Mouse (Mus musculus): ENCODE data around the gene Vps50. TPM values are rescaled to one million over a fixed set of nuclear protein-coding genes. Genes with fewer than 3 reads are reported as not detected.
A peak's percentile ranks its signal among the peaks of the same experiment; 100 is the strongest.

Vps50 gene
- polyA plus RNA-seq, 1 experiment from 2014 or later, result 31.2 TPM

DNA sequence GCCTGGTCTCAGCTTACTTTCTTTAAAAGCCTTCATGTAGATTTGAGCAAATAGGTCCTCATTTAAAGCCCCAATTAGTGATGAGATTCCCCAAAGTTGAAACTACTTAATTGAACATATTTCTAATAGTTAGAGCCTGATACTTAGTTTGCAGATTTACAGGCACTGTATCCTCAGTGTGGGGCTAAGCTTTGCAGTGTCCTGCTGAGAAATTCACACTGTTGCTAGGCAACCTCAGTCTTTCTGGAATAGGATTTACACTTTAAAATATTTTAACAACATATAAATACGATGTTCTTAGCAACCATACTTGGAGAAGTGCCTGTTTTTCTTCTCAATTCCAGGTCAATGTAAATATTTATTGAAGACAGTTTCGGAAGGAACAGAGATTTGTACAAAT is 21.9 kb upstream of the Vps50 start:
- no peaks in the 10 kb centered on the region for H3K9me3 ChIP-seq (ENCODE audit: low read depth, low read length)
- H3K36me3 ChIP-seq (ENCODE audit: insufficient read depth), result no peaks in the 10 kb centered on the region
- TF ChIP-seq CTCF (IDR thresholded peaks at IDR 0.05; ENCODE audit: low read depth), result no peak
- H3K4me3 ChIP-seq (ENCODE audit: low read depth, low read length), result no peak overlapping the region
- no peak overlapping the region for H3K4me2 ChIP-seq
- DNase-seq, result no peak
- no peaks in the 10 kb centered on the region for H3K27me3 ChIP-seq (ENCODE audit: insufficient read depth, low read length)
- ATAC-seq (ENCODE audit: insufficient read depth), result no peak
- H3K27ac ChIP-seq (ENCODE audit: low read depth), result no peak overlapping the region
- 27% methylated on average over 2 of the region's 2 CpGs for WGBS
- no peak overlapping the region for H3K9ac ChIP-seq
- H3K4me1 ChIP-seq (ENCODE audit: insufficient read depth), result no peaks in the 10 kb centered on the region

DNA sequence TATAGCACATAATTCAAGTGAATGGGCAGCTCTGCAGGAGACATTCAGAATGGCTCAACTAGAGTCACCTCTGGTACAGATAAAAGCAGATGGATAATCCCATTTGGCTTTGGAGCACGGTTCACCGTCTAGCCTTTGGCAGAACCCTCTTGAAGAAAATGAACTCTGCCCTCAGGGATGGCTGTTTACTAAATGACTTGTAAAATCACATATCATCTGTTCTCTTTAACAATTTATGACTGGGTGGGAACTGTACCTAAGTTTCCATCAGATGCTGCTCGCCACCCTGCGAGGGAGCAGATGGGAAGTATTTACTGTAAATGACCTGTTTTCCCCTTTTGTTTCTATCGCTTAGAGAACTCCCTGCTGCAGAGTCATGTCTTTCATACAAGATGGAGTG is 18.3 kb upstream of the Vps50 start:
- TF ChIP-seq CTCF (IDR thresholded peaks at IDR 0.05; ENCODE audit: low read depth), result no peak
- H3K9me3 ChIP-seq (ENCODE audit: low read depth, low read length), result no peaks in the 10 kb centered on the region
- no peak overlapping the region for H3K4me2 ChIP-seq
- no peak overlapping the region for H3K4me3 ChIP-seq (ENCODE audit: low read depth, low read length)
- ATAC-seq (ENCODE audit: insufficient read depth) (no peak), DNase-seq (no peak)
- H3K9ac ChIP-seq, result no peak overlapping the region
- H3K27ac ChIP-seq (ENCODE audit: low read depth), result no peak overlapping the region
- no peaks in the 10 kb centered on the region for H3K36me3 ChIP-seq (ENCODE audit: insufficient read depth)
- 64% methylated on average over 5 of the region's 5 CpGs for WGBS
- no peaks in the 10 kb centered on the region for H3K27me3 ChIP-seq (ENCODE audit: insufficient read depth, low read length)
- no peaks in the 10 kb centered on the region for H3K4me1 ChIP-seq (ENCODE audit: insufficient read depth)

GRCm38 (mm10) chr6:3481705-3482104 is 16.5 kb upstream of the Vps50 start:
- DNase-seq (no peak), ATAC-seq (ENCODE audit: insufficient read depth) (no peak)
- WGBS, result 64% methylated on average over 3 of the region's 3 CpGs
- Histone ChIP-seq H3K4me3 (ENCODE audit: low read depth, low read length) (no peak overlapping the region), H3K4me2 (no peak overlapping the region), H3K27me3 (ENCODE audit: insufficient read depth, low read length) (no peaks in the 10 kb centered on the region), H3K36me3 (ENCODE audit: insufficient read depth) (no peaks in the 10 kb centered on the region), H3K27ac (ENCODE audit: low read depth) (no peak overlapping the region), H3K9me3 (ENCODE audit: low read depth, low read length) (no peaks in the 10 kb centered on the region), H3K9ac (no peak overlapping the region), H3K4me1 (ENCODE audit: insufficient read depth) (no peaks in the 10 kb centered on the region)
- TF ChIP-seq CTCF (IDR thresholded peaks at IDR 0.05; ENCODE audit: low read depth), result no peak

- Histone ChIP-seq H3K36me3 (ENCODE audit: insufficient read depth) (no peaks in the 10 kb centered on the region), H3K9ac (no peak overlapping the region), H3K9me3 (ENCODE audit: low read depth, low read length) (no peaks in the 10 kb centered on the region), H3K4me1 (ENCODE audit: insufficient read depth) (no peaks in the 10 kb centered on the region), H3K27ac (ENCODE audit: low read depth) (no peak overlapping the region), H3K27me3 (ENCODE audit: insufficient read depth, low read length) (no peaks in the 10 kb centered on the region), H3K4me3 (ENCODE audit: low read depth, low read length) (no peak overlapping the region), H3K4me2 (no peak overlapping the region)
- DNase-seq (no peak), ATAC-seq (ENCODE audit: insufficient read depth) (no peak)
- no peak for TF ChIP-seq CTCF (IDR thresholded peaks at IDR 0.05; ENCODE audit: low read depth)
- WGBS, result 73% methylated on average over 3 of the region's 3 CpGs
These were observed 13.0 kb upstream of the Vps50 start for GRCm38 (mm10) chr6:3485133-3485532.

GRCm38 (mm10) chr6:3487355-3487754 is 10.8 kb upstream of the Vps50 start:
- Histone ChIP-seq H3K27ac (ENCODE audit: low read depth) (no peak overlapping the region), H3K4me3 (ENCODE audit: low read depth, low read length) (no peak overlapping the region), H3K9ac (no peak overlapping the region), H3K4me1 (ENCODE audit: insufficient read depth) (no peaks in the 10 kb centered on the region), H3K4me2 (no peak overlapping the region), H3K9me3 (ENCODE audit: low read depth, low read length) (no peaks in the 10 kb centered on the region), H3K27me3 (ENCODE audit: insufficient read depth, low read length) (no peaks in the 10 kb centered on the region), H3K36me3 (ENCODE audit: insufficient read depth) (no peaks in the 10 kb centered on the region)
- DNase-seq (no peak), ATAC-seq (ENCODE audit: insufficient read depth) (no peak)
- 78% methylated on average over 1 of the region's 1 CpGs for WGBS
- TF ChIP-seq CTCF (IDR thresholded peaks at IDR 0.05; ENCODE audit: low read depth), result no peak

- H3K4me1 ChIP-seq (ENCODE audit: insufficient read depth), result no peaks in the 10 kb centered on the region
- 58% methylated on average over 5 of the region's 5 CpGs for WGBS
- TF ChIP-seq CTCF (IDR thresholded peaks at IDR 0.05; ENCODE audit: low read depth), result no peak
- no peak overlapping the region for H3K9ac ChIP-seq
- no peak overlapping the region for H3K27ac ChIP-seq (ENCODE audit: low read depth)
- no peak overlapping the region for H3K4me2 ChIP-seq
- no peak for ATAC-seq (ENCODE audit: insufficient read depth)
- no peaks in the 10 kb centered on the region for H3K9me3 ChIP-seq (ENCODE audit: low read depth, low read length)
- H3K4me3 ChIP-seq (ENCODE audit: low read depth, low read length), result no peak overlapping the region
- H3K27me3 ChIP-seq (ENCODE audit: insufficient read depth, low read length), result no peaks in the 10 kb centered on the region
- no peaks in the 10 kb centered on the region for H3K36me3 ChIP-seq (ENCODE audit: insufficient read depth)
- DNase-seq, result no peak
These were observed 3.9 kb upstream of the Vps50 start for GRCm38 (mm10) chr6:3494285-3494684.

GRCm38 (mm10) chr6:3496210-3496609 is 2.0 kb upstream of the Vps50 start:
- H3K4me1 ChIP-seq (ENCODE audit: insufficient read depth), result no peaks in the 10 kb centered on the region
- no peak overlapping the region for H3K4me3 ChIP-seq (ENCODE audit: low read depth, low read length)
- DNase-seq (peak; percentile 85), ATAC-seq (ENCODE audit: insufficient read depth) (no peak)
- peak; percentile 71 for TF ChIP-seq CTCF (IDR thresholded peaks at IDR 0.05; ENCODE audit: low read depth)
- H3K27me3 ChIP-seq (ENCODE audit: insufficient read depth, low read length), result no peaks in the 10 kb centered on the region
- WGBS, result 6% methylated on average over 2 of the region's 2 CpGs
- no peaks in the 10 kb centered on the region for H3K36me3 ChIP-seq (ENCODE audit: insufficient read depth)
- H3K27ac ChIP-seq (ENCODE audit: low read depth), result no peak overlapping the region
- no peaks in the 10 kb centered on the region for H3K9me3 ChIP-seq (ENCODE audit: low read depth, low read length)
- no peak overlapping the region for H3K9ac ChIP-seq
- no peak overlapping the region for H3K4me2 ChIP-seq

DNA sequence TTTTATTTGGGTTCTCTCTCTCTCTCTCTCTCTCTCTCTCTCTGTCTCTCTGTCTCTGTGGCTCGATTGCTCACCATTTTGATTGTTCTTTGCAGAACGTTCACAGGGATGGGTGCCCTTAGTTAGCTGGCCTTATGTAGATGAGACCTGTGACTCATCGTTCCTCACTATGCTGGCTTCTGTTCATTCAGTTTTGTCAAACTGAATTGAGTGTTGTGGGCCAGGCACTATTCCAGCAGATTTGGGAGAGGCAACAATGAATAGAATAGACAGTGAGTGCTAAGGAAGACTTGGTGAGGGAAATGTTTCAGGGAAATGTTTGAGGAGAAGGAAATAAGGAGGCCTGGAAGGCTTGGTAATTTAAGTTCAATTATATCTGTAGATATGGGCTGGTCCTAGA is 2.1 kb downstream of the Vps50 start:
- no peak for DNase-seq
- no peaks in the 10 kb centered on the region for H3K4me1 ChIP-seq (ENCODE audit: insufficient read depth)

More for the DNA sequence above, 2.1 kb downstream of the Vps50 start:
- no peak overlapping the region for H3K4me3 ChIP-seq (ENCODE audit: low read depth, low read length)
- no peaks in the 10 kb centered on the region for H3K9me3 ChIP-seq (ENCODE audit: low read depth, low read length)
- H3K27ac ChIP-seq (ENCODE audit: low read depth), result no peak overlapping the region
- TF ChIP-seq CTCF (IDR thresholded peaks at IDR 0.05; ENCODE audit: low read depth), result no peak
- no peaks in the 10 kb centered on the region for H3K36me3 ChIP-seq (ENCODE audit: insufficient read depth)
- no peak for ATAC-seq (ENCODE audit: insufficient read depth)
- no peak overlapping the region for H3K9ac ChIP-seq
- WGBS, result 84% methylated on average over 3 of the region's 3 CpGs
- no peaks in the 10 kb centered on the region for H3K27me3 ChIP-seq (ENCODE audit: insufficient read depth, low read length)
- H3K4me2 ChIP-seq, result no peak overlapping the region

Data from lung, embryonic 14.5 days (tissue).